Mouse (Mus musculus): ENCODE measurements around the gene Cacna2d2.

The Cacna2d2 gene

DNA sequence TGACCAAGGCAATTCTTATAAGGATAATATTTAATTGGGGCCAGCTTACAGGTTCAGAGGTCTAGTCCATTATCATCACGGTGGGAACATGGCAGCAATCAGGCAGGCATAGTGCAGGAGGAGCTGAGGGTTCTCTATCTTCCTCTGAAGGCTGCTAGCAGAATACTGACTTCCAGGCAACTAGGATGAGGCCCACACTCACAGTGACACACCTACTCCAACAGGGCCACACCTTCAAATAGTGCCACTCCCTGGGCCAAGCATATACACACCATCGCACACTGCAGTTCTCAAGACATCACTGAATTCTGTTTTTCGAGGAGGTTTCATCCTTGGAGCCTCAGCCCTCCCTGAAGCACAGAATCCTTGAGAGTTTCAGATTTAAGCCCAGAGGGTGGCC, 96.9 kb downstream of the Cacna2d2 start:
- DNase-seq (ENCODE audit: low read depth, low spot score) = no peak

DNA sequence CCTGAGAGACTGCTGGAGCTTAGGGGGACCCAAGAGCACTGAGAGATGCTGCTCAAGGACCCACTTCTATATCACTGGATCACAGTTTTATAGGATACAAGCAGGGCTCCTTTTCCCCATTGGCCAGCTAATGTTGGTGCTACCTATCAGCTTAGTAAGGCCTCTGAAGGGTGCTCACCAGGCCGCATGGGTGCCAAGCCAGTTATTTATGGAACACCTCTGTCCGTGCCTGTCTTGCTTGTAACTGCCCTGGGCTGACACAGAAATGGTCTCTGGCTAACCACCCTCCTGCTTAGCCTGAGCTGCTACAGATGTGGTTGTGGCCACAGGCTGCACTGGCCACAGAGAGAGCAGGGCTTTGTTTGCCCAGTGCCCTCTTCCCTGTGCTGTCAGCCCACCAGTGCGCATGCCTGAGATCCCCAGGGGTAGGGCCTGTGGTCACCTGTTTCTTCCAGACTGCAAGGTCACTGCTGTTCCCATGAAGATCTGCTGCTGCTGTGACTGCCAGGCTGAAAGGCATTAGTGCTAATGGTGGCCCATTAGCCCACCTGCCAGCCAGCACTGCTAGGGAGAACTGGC, 101.4 kb downstream of the Cacna2d2 start:
- DNase-seq (ENCODE audit: low read depth, low spot score) = no peak

- no peak for DNase-seq (ENCODE audit: low read depth, low spot score)
These were observed 102.9 kb downstream of the Cacna2d2 start for GRCm38 (mm10) chr9:107502131-107502846.

DNA sequence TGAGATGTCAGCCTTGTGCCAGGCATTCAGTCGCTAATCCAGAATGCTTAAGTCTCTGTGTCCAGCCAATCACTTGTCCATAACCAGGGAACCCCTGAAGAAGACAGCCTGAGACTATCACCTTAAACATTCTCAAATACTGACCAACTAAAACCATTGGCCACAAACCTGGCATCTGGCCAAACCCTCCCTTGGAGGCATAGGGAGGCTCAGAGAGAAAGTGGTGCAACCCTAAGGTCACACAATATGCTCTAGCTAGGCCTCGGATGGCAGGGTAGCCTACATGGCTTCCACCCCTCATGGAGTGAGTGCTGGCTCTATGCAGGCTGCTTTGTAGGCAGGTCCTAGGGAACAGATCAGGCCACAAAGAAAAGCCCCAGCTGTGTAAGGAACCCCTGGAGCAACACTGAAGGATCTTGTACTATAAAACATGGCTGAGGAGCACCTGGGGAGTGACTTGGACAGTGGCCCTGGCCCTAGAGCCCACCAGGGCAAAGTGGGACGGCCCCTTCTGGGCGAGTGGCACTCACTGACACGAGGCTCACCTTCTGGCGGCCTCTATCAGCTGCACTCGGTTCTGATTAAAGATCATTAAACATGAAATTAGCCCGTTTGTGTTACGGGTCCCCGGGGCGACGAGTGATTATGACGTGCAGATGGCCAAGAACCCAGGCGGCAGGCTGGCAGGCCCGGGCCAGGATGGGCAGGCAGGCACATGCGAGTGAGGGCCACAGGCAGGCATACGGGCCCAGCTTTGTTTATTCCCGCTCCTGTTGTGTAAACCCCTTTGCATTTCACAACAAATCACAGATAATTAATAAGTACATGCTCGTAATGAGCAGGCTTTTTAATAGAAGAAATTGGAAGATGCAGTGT, 105.5 kb downstream of the Cacna2d2 start:
- no peak for DNase-seq (ENCODE audit: low read depth, low spot score)

DNA sequence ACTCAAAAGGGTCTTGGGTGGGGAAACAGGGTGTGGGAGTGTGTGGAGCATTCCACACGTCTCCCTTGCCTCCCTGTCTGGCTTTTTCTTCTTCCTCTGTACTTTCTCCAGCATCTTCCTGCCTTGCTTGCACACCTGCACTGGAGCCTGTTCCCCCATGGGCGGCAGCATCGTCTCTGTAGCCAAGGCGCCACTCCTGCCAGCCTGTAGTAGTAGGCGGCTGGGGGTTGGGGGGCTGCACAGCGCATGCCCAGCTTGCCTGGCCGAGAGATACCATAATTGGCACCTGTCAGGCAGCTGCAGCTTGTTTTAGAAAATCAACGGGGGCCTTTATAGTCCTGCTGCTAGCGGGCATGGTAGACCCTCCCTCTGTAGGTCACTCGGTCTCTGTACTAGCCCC, 108.9 kb downstream of the Cacna2d2 start:
- DNase-seq (ENCODE audit: low read depth, low spot score) = no peak

DNA sequence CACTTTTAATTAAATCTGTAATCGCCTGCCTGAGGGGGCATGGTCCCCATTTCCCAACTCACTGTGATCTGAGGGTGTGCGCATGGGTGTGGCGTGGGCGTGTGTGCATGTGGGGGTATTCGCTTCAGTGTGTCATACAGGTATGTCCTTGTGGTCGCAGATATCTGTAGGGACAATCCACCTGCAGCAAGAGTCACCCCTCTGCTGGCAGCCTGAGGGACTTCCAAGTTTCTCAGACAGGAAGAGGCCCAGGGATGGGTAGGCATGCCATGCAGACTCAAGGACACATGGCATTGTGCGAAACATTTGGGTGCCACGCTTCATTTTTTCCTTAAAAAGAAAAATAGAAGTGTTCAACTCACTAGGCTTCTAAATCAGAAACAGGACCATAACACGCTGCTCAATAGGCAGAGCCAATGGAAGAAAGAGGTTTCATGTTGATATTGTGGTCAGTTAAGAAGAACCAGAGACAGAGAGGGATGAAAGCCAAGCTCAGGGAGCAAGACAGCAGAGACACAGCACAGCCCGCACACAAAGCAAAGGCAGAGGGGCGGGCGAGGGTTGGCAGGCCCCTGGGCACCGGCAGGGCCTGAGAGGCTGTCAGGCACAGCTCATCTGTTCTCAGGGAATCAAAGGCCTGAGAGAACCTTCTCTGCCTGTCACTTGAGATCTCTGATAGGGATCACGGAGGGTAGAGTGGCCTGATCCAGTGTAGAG, 111.1 kb downstream of the Cacna2d2 start:
- DNase-seq (ENCODE audit: low read depth, low spot score) = no peak

GRCm38 (mm10) chr9:107511436-107511835, 112.0 kb downstream of the Cacna2d2 start:
- no peak for DNase-seq (ENCODE audit: low read depth, low spot score)

DNA sequence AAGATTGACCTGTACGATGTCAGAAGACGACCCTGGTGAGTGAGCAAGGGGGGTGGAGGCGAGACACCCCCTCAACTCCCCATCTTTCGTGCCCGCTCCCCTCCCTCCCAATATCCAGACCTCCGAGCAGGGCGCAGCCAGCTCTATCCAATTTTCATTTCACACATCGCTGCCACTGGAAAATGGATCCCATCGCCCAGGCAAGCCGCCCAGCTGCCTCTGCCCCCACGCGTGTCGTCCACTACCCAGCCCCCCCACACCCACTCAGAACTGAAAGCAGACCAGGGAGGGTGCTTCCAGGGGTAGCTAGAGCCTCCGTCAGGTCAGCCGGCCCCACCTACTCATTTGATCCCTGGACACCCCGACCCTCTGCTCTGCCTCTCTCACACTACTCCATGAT, 112.9 kb downstream of the Cacna2d2 start:
- no peak for DNase-seq (ENCODE audit: low read depth, low spot score)

DNA sequence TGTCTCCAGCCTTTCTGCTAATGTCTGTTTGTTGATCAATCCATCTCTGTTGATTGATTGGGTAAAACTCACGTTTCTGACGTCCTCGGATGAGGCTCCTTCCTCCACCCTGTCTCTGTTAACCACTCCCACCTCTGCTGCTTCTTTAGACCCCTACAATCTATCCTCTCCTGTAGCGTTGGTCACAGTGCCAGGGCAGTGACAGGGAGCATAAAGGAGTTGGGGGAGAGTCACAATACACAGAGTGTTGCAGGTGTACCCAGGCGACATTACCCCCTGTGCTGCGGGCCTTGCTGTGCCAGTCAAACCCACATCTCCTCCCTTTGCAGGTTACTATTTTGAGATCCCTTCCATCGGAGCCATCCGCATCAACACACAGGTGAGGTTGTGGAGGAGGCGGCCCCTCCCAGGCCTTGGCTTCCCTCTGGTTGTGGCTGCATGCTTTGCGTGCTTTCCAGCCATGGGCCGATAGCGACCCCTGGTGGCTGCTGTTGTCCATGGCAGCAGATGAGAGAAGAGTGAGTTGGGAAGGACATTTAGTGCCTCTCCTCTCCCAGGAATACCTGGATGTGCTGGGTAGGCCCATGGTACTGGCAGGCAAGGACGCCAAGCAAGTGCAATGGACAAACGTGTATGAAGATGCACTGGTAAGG, 115.0 kb downstream of the Cacna2d2 start:
- peak; percentile 60 for DNase-seq (ENCODE audit: low read depth, low spot score)

DNA sequence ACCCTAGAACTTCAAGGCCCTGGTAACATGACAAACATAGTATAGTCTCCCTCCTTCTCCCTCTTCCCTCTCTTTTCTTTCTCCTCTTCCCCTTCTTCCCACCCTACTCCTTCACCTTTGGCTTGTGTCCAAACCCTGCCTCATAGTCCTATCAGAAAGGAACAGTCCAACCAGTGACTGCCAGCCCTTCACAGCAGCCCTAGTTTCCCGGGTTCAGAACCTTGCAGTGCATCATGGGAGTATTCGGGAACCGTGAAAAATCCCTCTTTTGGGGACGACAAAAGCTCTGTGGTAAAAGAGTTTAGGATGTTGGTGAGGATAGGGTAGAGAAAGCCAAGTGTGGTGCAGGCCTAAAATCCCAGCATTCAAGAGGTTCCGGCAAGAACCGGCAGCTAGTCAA, 120.9 kb downstream of the Cacna2d2 start:
- no peak for DNase-seq (ENCODE audit: low read depth, low spot score)

DNA sequence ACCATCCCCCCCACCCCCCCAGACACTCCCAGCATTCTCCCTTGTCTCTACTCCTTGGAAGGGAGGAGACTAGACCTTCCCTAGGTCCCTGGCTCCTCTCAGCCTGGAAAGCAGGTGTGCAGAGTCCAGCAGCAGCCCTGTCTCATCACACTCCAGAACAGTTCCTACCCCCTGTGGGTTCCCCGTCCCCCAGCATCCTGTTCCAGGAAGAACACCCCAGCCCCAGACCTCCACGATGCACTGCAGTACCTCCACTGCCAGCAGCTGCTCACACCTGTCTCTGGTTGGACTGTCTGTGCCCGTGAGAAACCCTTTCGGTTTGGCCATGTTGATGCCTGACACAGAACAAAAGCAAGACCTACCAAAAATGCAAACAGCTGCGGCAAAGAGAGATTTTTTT, 121.8 kb downstream of the Cacna2d2 start:
- no peak for DNase-seq (ENCODE audit: low read depth, low spot score)

DNA sequence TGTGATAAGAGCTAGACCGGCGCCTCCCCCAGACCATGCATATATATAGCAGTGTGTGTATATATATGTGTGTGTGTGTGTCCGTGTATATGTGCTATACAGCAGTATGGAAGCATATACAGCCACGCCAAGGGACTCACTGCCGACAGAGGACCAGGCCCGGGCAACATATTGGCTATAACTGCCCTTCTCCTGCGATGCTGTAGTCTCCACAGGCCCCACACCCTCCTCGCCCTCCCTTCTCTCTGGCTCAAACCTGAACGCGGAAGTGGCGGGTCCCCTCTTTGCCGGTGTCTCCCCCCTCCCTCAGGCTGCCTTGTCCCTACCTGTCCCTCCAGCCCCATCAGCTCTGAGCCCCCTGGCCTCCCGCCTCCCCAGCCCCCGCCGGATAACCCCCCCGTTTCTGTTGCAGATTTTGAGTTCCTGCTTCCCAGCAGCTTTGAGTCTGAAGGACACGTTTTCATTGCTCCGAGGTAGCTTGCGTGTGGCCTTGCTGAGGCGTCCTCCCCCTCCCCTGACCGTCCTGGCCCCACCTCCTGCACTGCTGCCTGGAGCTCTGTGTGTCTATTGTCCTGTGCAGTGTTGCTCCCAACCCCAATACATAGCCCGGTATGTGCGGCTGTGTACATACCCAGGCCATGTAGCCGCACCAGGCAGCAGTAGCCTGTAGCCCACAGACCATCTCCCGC, 122.4 kb downstream of the Cacna2d2 start:
- no peak for DNase-seq (ENCODE audit: low read depth, low spot score)

DNA sequence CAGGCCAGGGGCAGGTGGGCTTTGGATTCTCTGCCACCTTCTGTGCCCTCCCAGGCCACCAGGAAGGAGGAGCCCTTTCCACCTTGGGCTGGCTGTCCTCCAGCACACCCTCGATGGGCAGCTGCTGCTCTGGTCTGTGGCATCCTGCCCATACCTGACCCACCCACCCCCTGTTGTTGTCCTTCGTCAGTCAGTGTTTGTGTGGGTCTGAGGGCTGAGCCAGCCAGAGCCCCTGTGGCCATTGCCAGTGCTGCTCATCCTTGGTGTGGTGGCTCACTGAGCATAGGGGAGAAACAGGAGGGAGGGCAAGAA, 122.9 kb downstream of the Cacna2d2 start:
- no peak for DNase-seq (ENCODE audit: low read depth, low spot score)

GRCm38 (mm10) chr9:107526198-107527026, 127.0 kb downstream of the Cacna2d2 start:
- DNase-seq (ENCODE audit: low read depth, low spot score) = peak; percentile 54

GRCm38 (mm10) chr9:107533791-107534407, 134.5 kb downstream of the Cacna2d2 start, which contains the start of gene Tmem115:
TSS of gene Tmem115 (plus strand) at chr9:107533945.
- DNase-seq (ENCODE audit: low read depth, low spot score) = peak; percentile 75

DNA sequence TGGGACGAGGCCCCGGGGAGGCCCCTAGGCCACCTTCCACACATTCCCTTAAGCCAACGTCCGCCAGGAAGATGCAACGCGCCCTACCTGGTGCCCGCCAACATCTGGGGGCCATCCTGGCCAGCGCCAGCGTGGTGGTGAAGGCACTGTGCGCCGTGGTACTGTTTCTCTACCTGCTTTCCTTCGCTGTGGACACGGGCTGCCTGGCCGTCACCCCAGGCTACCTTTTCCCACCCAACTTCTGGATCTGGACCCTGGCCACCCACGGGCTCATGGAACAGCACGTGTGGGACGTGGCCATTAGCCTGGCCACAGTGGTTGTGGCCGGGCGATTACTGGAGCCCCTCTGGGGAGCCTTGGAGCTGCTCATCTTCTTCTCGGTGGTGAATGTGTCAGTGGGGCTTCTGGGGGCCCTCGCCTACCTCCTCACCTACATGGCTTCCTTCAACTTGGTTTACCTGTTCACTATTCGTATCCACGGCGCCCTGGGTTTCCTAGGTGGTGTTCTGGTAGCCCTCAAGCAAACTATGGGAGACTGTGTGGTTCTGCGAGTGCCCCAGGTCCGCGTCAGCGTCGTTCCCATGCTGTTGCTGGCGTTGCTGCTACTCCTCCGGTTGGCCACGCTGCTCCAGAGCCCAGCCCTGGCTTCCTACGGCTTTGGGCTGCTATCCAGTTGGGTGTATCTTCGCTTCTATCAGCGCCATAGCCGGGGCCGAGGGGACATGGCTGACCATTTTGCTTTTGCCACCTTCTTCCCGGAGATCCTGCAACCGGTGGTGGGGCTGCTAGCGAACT, 135.2 kb downstream of the Cacna2d2 start:
- no peak for DNase-seq (ENCODE audit: low read depth, low spot score)

DNA sequence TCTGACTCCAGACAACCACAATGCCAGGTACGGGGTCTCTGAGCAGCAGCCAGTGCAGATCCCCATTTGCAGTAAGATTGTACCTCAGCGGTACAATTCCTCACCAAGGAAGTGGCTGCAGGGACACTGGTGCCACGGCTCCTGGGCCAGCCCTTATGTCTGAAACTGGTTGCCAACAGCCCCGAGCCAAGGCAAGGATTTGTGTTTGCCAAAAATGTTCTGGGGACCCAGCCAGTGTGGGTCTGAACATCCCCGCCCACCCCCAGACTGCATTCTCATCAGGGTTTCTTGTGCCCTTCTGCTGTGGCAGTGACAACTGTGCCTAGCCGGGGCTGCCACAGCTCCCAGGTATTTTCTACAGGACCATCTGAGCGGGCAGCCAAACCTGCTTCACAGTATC, 138.8 kb downstream of the Cacna2d2 start:
- DNase-seq (ENCODE audit: low read depth, low spot score) = no peak

GRCm38 (mm10) chr9:107538711-107539110, 139.3 kb downstream of the Cacna2d2 start:
- no peak for DNase-seq (ENCODE audit: low read depth, low spot score)

DNA sequence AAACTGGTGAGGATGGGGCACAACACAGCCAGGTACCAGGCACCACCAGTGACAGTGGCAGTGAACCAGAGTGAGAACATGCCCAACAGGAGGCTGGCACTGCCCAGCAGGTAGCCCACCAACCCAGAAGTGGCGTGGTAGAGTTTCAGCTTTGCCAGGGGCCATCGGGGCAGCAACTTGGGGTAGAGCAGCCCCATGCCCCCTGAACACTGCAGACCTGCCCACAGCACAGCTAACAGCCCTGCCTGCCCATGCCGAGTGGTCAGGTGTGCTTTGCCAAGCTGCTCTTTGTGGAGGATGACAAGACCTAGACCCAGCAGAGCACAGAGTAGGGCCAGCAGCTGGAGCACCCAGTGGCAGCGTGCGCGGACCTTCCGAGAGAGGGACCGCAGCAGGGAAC, 140.5 kb downstream of the Cacna2d2 start:
- no peak for DNase-seq (ENCODE audit: low read depth, low spot score)

Measured in c-Kit-negative CD71-positive TER-119-positive erythroid progenitor cells, embryonic 14.5 days (primary cell).